Mouse (Mus musculus) retina, postnatal 1 day (tissue): ENCODE measurements around the gene Usp19.
A peak's percentile ranks its signal among the peaks of the same experiment; 100 is the strongest.

Experiments
- DNase-seq: peaks from one replicate; pipeline ENCODE4 v3.0.0-alpha.2; 2012

Gene Usp19

DNA sequence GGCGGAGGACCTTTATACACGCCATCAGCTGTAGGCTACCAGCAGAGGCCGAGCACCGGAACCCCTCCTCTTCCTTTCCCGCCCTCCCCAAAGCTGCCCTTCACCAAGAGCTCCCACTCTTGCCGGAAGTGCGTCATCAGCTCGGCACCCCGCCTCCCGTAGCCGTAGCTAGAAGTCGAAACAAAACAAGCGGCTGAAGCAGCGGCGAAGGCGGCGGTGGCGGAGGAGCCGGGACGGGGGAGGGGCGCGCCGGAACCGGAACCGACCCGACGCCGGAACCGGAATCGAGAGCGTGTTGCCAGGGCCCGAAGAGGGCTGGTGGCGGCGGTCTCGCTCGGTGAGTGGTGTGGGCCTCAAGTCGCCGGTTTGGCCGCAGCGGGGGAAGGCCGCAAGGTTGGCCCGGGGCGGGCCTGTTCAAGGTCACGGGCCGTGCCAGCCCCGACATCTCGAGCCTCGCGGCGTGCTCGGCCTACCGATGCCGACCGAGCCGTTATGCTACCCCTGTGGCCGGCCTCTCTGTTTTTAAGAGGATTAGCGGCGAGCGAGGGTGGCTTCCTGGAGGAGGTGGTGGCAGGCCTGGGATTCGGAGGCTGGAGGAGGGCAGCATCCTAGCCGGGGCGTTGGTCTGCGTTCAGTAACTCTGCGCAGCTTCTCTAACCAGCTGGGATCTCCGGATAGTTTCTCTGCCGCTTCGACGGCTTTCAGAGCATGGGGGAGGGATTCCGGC, at the start of gene Usp19:
TSS of gene Usp19 (plus strand) at position 44 of the 727 bp plus-strand sequence.
- peak; percentile 99 for DNase-seq

DNA sequence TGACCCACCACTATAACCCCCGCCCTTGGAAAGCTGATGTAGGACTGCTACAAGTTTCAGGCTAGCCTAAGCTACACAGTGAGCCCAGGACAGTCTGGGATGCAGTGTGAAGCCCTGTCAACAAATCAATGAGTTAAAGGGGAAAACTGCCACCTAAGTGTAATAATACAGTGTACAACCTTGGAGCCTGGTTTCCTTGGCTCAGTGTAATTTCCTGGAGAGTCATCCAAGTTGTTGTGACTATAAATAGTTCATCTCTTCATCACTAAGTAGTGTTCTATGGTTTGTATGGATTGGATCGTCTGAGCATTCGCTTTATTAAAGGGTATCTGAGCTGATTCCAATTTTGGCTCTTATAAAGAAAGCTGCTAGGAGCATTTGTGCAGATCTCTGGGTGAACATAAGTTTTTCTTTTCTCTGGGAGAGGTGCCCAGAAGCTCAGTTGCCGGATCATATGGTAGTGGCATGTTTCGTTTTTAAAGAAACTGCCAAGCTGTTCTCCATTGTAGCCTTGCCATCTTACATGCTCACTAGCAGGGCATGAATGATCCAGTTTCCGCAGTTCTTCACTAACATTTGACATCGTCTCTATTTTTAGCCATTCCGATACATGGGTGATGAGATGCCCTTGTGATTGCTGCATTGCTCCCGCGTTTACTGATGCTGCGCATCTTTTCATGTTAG, 49.0 kb upstream of the Usp19 start:
- DNase-seq: no peak

GRCm38 (mm10) chr9:108445125-108445524, 45.3 kb upstream of the Usp19 start:
- no peak for DNase-seq

DNA sequence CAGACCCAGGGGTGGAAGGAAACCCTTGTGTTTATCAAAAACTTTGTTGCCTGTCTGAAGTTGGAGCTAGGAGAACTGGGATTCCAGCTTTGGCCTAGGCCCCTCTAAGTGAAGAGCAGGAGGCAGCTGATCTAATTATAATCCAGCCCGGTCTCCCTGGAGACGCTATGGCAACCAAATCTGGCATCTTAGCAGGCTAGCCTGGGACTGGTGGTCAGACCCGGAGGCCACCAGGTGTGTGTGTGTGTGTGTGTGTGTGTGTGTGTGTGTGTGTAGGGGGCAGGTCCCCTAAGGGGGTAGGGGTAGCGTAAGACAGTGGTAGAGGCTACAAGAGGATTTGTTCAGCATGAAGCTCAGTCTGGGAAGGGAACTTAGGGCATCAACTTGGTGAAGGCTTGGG, 40.5 kb upstream of the Usp19 start:
- DNase-seq: peak; percentile 95

GRCm38 (mm10) chr9:108450292-108451169, 39.9 kb upstream of the Usp19 start:
- peak; percentile 93 for DNase-seq

DNA sequence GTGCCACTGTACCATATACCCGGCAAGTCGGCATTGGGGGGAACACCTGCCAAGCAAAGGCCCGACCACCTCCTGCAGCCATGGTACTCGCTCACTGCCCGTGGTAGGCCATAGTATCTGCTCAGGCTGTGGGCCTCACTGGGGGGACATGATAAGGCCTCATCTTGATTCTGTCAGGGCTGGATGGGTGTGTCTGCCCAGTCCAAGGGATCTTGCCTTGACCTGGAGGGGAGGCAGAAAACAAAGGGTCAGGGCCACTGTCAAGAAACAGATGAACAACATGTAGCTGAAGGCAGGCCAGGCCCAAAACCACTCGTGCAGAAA, 39.3 kb upstream of the Usp19 start:
- DNase-seq: no peak

DNA sequence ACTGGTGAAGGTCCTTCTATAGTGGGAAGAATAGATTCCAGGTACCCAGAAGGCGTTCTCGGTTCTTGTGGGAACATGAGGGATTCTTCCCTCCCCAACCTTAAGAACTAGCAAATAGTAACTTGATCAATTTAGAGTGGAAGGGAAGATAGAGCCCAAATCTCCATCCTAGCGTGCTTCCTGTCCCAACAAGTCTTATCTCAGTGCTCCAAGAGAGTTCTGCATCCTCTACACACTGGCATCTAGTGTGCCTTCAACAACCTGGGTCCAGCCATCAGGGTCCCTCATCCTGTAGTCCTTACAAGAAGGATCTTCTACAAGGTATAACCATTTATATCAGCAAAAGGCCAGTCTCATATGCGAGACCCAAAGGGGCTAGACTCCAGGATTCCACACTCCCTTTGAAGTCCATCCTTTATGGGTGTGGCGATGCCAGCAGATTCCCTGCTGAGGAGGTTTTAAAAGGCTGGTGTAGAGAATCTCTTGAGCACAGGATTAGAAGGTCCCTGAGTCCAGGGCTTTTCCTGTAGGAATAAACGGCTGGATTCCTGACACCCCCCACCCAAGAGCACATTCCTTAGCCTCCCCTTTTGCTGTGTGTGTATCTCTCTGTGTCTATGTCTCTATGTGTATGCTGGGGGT, 38.8 kb upstream of the Usp19 start:
- peak; percentile 35 for DNase-seq

DNA sequence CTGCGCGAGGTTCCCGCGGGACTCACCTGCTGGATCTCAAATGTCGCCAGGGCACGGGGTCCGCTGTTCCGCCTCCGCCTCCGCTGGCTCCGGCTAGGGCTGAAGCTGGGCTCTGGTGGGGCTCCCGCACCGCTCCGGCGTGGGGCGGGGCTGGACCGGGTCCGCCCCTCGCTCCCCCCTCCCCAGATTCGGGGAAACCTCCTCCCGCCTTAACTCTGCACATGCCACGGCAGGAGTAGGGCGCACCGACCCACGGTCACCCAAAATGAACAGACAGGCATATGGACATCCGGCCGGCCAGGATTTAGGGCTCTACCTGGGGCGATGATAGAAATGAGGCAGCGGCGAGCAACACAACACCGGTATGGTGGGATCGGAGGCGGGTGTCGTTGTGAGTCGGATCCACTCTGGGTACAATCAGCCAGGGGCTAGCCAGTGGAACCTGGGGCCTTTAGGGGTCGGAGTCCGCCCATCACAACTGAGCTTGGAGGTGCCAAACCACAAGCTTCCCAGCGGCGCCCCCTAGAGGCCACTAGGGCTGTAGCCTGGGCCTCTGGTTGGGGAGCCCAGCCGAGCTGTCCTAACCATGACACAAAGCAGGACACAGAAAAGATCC, 38.0 kb upstream of the Usp19 start:
- DNase-seq: peak; percentile 92

DNA sequence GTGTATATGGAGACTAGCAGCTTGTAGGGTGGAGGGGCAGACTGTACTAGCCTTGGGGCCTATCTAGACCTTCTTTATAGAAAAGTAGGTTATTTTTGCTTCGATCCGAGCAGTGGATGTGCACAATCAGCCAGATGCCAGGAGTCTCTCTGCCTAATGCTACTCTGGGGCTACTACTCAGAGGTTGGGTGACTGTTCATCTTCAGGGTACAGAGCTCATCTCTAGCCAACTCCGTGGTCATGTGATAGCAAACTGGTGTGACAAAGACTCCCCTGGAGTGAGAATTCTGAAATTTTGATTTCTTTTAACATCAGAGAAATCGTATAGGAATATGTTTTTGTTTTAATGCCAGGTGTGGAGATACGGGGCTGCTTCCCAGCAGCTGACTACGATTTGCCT, 37.5 kb upstream of the Usp19 start:
- no peak for DNase-seq

DNA sequence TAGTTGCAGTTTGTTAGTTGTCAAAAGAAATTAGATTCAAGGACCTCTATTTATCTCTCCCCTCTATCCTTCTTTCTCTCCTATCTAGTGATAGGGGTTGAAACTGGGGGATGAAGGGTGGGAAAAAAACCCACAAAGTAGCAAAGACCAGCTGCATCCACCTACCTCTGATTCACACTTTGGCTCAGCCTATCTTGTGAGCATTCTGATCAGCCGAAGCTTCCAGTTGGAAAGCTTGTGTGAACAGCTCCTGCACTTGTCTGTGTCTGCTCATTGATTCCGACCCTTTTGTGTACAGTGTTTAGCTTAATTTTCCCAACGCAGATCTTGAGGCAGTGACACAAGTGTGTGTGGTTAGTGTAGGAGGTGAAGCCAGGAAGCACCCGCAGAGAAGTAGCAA, 36.9 kb upstream of the Usp19 start:
- no peak for DNase-seq

DNA sequence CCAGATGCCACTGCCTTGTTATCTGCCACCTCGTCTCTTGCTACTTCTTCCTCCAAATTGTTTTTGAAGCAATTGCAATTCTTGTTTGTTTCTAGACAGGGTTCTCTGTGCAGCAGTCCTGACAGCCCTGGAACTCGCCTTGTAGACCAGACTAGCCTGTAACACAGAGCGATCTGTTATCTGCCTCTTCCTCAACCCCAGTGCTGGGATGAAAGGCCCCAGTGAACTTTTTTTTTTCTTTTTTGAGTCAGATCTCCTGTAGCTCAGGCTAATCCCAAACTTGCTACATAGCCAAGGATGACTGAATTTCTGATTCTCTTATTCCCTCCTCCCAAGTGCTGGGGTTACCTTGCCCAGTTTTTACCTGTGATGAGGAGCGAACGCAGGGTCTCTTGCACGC, 36.0 kb upstream of the Usp19 start:
- no peak for DNase-seq

DNA sequence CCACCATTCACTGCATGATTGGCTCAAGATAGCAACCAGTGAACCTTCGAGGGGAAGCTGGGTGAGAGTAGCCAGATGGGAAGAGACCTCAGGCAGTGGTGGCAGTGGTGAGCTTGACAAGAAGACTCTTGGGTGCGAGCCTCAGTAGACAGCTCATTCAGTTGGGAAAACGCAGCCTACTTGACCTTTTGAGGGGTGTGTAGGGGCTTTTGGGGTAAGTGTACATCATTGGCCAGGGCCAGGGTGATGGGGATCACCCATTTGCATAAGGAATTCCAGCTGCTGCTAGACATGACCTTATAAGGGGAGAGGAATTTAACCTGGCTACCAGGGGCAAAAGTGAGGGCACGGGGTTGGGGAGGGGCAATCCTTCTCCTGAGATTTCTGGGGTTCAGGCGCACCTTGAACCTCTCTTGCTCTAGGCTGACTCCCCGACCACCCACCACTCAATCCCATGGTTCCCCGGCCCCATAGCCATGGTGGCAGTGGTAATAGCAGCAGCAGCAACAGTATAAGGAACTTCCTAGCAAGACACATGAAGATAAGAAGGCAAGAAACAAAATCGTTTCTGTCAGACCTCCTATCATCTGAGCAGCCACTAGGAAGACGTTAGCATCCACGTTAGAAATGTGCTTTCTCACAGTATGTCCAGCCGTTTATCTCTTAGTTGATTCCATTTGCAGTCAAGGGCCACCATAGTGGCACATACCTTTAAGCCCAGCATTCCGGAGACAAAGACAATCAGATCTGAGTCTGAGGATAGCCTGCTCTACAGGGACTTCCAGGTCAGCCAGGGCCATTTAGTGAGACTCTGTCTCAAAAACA, 34.4 kb upstream of the Usp19 start:
- no peak for DNase-seq

- no peak for DNase-seq
These were observed 33.4 kb upstream of the Usp19 start for GRCm38 (mm10) chr9:108456953-108457352.

DNA sequence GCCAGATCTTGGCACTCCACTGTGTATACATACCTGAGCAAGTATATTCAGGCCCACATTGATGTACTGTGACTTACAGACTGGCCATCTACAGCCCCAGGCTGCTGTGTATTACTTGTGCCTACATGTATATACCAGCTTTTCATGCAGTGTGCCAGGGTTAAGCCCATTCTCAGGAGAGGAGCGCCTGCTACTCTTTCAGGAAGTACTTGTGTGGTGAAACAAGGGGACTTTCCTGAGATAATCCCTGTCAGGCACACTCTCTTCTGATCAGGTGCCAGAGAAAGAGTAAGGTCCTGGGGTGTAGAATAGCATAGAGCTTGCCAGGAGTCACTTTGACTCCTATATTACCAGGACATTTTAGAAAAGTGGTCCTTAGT, 30.5 kb upstream of the Usp19 start:
- DNase-seq: no peak

- peak; percentile 92 for DNase-seq
These were observed 29.9 kb upstream of the Usp19 start, which contains the start of gene Ccdc71 for GRCm38 (mm10) chr9:108460319-108461178. TSS of gene Ccdc71 (plus strand) at chr9:108460527.

DNA sequence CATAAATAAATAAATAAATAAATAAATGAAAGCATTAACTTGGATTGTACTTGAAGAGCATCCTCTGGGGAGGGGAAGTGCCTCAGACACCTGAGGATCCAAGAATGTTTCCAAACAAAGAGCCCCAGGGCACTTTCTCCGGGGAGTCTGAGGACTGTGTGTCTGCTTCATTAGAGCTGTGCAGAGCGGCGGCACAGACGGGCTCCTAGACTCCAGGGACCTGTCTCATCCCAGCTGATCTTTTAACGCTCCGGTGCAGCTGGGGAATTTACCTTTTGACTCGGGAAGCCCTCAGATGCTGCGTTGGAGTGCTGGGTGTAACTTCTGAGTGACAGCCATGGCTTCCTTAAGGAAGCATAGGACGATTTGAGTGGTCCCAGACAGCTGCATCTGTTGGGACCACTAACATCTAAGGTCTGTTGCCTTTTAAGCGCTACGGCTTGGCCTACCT, 29.2 kb upstream of the Usp19 start, which contains the start of gene Klhdc8b:
TSS of gene Klhdc8b (minus strand) at position 401 of the 451 bp plus-strand sequence.
- DNase-seq: peak; percentile 38

GRCm38 (mm10) chr9:108461675-108462074, 28.7 kb upstream of the Usp19 start:
- DNase-seq: no peak

- DNase-seq: no peak
These were observed 28.2 kb upstream of the Usp19 start for GRCm38 (mm10) chr9:108462192-108462591.

- no peak for DNase-seq
These were observed 26.7 kb upstream of the Usp19 start for GRCm38 (mm10) chr9:108463713-108464112.

GRCm38 (mm10) chr9:108466219-108466618, 24.2 kb upstream of the Usp19 start:
- DNase-seq: no peak

GRCm38 (mm10) chr9:108469430-108469829, 21.0 kb upstream of the Usp19 start:
- DNase-seq: no peak
